Mouse (Mus musculus): ENCODE results near the gene Cdhr1. TPM values are rescaled to one million over a fixed set of nuclear protein-coding genes. Genes with fewer than 3 reads are reported as not detected.
"Not testable (repeated sequence)": the region's sequence is repeated elsewhere in the genome, so short reads cannot be mapped to it uniquely, and the experiment has no call there.

The Cdhr1 gene
- 0.06 and 0.11 TPM in 2 replicates for polyA plus RNA-seq (2015; fragmentation: Nextera tagmentation; extraction: Ambion mirVana)

- H3K36me3 ChIP-seq, result no peaks in the 10 kb centered on the region
- peak within 1 kb of the TSS; percentile 41 for H3K4me2 ChIP-seq
- ATAC-seq (ENCODE audit: borderline replicate concordance, extremely low read depth, low FRiP score, low TSS enrichment), result no peak
- H3K4me1 ChIP-seq, result peaks cover 6% of the 10 kb centered on the region; the same call in 1 of the 2 replicates
- peaks cover 29% of the 10 kb centered on the region for H3K27me3 ChIP-seq
- no peak within 1 kb of the TSS for H3K27ac ChIP-seq
- H3K9me3 ChIP-seq, result no peaks in the 10 kb centered on the region
- 1% methylated on average over 30 of the region's 30 CpGs for WGBS
- H3K4me3 ChIP-seq, result 0 out of 2 replicates have a peak within 1 kb of the TSS, but pooled peaks have one; percentile 16
- no peak within 1 kb of the TSS for H3K9ac ChIP-seq
These were observed at the start of gene Cdhr1 for GRCm38 (mm10) chr14:37097956-37098530. TSS of gene Cdhr1 (minus strand) at chr14:37098347.

GRCm38 (mm10) chr14:37139051-37139710 lies 41.0 kb upstream of the Cdhr1 start:
- no peaks in the 10 kb centered on the region for H3K9me3 ChIP-seq
- no peaks in the 10 kb centered on the region for H3K36me3 ChIP-seq
- 74% methylated on average over 8 of the region's 8 CpGs for WGBS
- H3K4me1 ChIP-seq, result peaks cover 4% of the 10 kb centered on the region
- H3K4me2 ChIP-seq, result no peak overlapping the region
- no peak for ATAC-seq (ENCODE audit: borderline replicate concordance, extremely low read depth, low FRiP score, low TSS enrichment)
- no peak overlapping the region for H3K4me3 ChIP-seq
- H3K27ac ChIP-seq, result no peak overlapping the region
- no peaks in the 10 kb centered on the region for H3K27me3 ChIP-seq
- no peak overlapping the region for H3K9ac ChIP-seq

- not testable (repeated sequence) for H3K4me3 ChIP-seq; H3K27me3 ChIP-seq; H3K4me1 ChIP-seq; H3K27ac ChIP-seq; H3K36me3 ChIP-seq; H3K9ac ChIP-seq; ATAC-seq (ENCODE audit: borderline replicate concordance, extremely low read depth, low FRiP score, low TSS enrichment); H3K9me3 ChIP-seq; H3K4me2 ChIP-seq
- 64% methylated on average over 2 of the region's 3 CpGs for WGBS
These were observed 39.4 kb upstream of the Cdhr1 start for GRCm38 (mm10) chr14:37137596-37137995.

- Histone ChIP-seq H3K36me3 (peaks cover 13% of the 10 kb centered on the region), H3K4me3 (no peak overlapping the region), H3K27ac (no peak overlapping the region), H3K9me3 (no peaks in the 10 kb centered on the region), H3K4me1 (peaks cover 6% of the 10 kb centered on the region), H3K4me2 (no peak overlapping the region; the same call in 1 of the 2 replicates), H3K9ac (no peak overlapping the region), H3K27me3 (no peaks in the 10 kb centered on the region)
- no peak for ATAC-seq (ENCODE audit: borderline replicate concordance, extremely low read depth, low FRiP score, low TSS enrichment)
- WGBS, result 70% methylated on average over 4 of the region's 4 CpGs
These were observed 38.0 kb upstream of the Cdhr1 start for GRCm38 (mm10) chr14:37136110-37136509.

GRCm38 (mm10) chr14:37135671-37136070 lies 37.5 kb upstream of the Cdhr1 start:
- Histone ChIP-seq H3K27me3 (no peaks in the 10 kb centered on the region), H3K27ac (no peak overlapping the region), H3K9ac (peak overlapping the region; percentile 45; the same call in 1 of the 2 replicates), H3K4me2 (peak overlapping the region; percentile 63), H3K9me3 (no peaks in the 10 kb centered on the region), H3K4me1 (peaks cover 6% of the 10 kb centered on the region), H3K4me3 (peak overlapping the region; percentile 75), H3K36me3 (peaks cover 17% of the 10 kb centered on the region)
- 0 out of 2 replicates have a peak, but pooled peaks have one; percentile 21 for ATAC-seq (ENCODE audit: borderline replicate concordance, extremely low read depth, low FRiP score, low TSS enrichment)
- 2% methylated on average over 10 of the region's 10 CpGs for WGBS

- ATAC-seq (ENCODE audit: borderline replicate concordance, extremely low read depth, low FRiP score, low TSS enrichment), result peak; percentile 99
- Histone ChIP-seq H3K4me2 (peak within 1 kb of the TSS; percentile 63), H3K27me3 (no peaks in the 10 kb centered on the region)
These were observed 37.0 kb upstream of the Cdhr1 start, which contains the start of gene Ghitm for GRCm38 (mm10) chr14:37135127-37135593. TSS of gene Ghitm (minus strand) at chr14:37135272.

GRCm38 (mm10) chr14:37134304-37135126 lies 36.4 kb upstream of the Cdhr1 start:
- Histone ChIP-seq H3K4me2 (peak overlapping the region; percentile 58), H3K4me3 (peak overlapping the region; percentile 75)
- peak; percentile 28; the same call in 1 of the 2 replicates for ATAC-seq (ENCODE audit: borderline replicate concordance, extremely low read depth, low FRiP score, low TSS enrichment)

More at GRCm38 (mm10) chr14:37135127-37135593, 37.0 kb upstream of the Cdhr1 start, which contains the start of gene Ghitm:
- Histone ChIP-seq H3K9ac (peak within 1 kb of the TSS; percentile 75), H3K4me1 (peaks cover 6% of the 10 kb centered on the region), H3K9me3 (no peaks in the 10 kb centered on the region), H3K27ac (peak within 1 kb of the TSS; percentile 78), H3K4me3 (peak within 1 kb of the TSS; percentile 75), H3K36me3 (peaks cover 22% of the 10 kb centered on the region)
- WGBS, result under 1% methylated on average over 38 of the region's 38 CpGs

GRCm38 (mm10) chr14:37127652-37128051 lies 29.5 kb upstream of the Cdhr1 start:
- H3K4me3 ChIP-seq, result no peak overlapping the region
- H3K4me1 ChIP-seq, result no peaks in the 10 kb centered on the region
- H3K27ac ChIP-seq, result no peak overlapping the region
- peaks cover 65% of the 10 kb centered on the region for H3K36me3 ChIP-seq
- no peaks in the 10 kb centered on the region for H3K9me3 ChIP-seq
- no peak overlapping the region for H3K4me2 ChIP-seq
- WGBS, result 43% methylated on average over 4 of the region's 4 CpGs
- no peak for ATAC-seq (ENCODE audit: borderline replicate concordance, extremely low read depth, low FRiP score, low TSS enrichment)
- H3K27me3 ChIP-seq, result no peaks in the 10 kb centered on the region
- H3K9ac ChIP-seq, result no peak overlapping the region

More at GRCm38 (mm10) chr14:37134304-37135126, 36.4 kb upstream of the Cdhr1 start:
- WGBS, result 1% methylated on average over 40 of the region's 40 CpGs
- Histone ChIP-seq H3K9ac (peak overlapping the region; percentile 75), H3K36me3 (peaks cover 23% of the 10 kb centered on the region), H3K9me3 (no peaks in the 10 kb centered on the region), H3K27ac (peak overlapping the region; percentile 78), H3K4me1 (peaks cover 6% of the 10 kb centered on the region), H3K27me3 (no peaks in the 10 kb centered on the region)

GRCm38 (mm10) chr14:37119233-37119632 lies 21.1 kb upstream of the Cdhr1 start:
- Histone ChIP-seq H3K36me3 (peaks cover 20% of the 10 kb centered on the region), H3K4me3 (no peak overlapping the region), H3K27ac (no peak overlapping the region), H3K4me2 (no peak overlapping the region), H3K9ac (no peak overlapping the region), H3K9me3 (no peaks in the 10 kb centered on the region), H3K27me3 (no peaks in the 10 kb centered on the region), H3K4me1 (no peaks in the 10 kb centered on the region)
- ATAC-seq (ENCODE audit: borderline replicate concordance, extremely low read depth, low FRiP score, low TSS enrichment), result no peak
- 95% methylated on average over 4 of the region's 4 CpGs for WGBS

GRCm38 (mm10) chr14:37113922-37114321 lies 15.8 kb upstream of the Cdhr1 start, which contains the start of gene 2610528A11Rik:
TSS of gene 2610528A11Rik (minus strand) at chr14:37114022.
- ATAC-seq (ENCODE audit: borderline replicate concordance, extremely low read depth, low FRiP score, low TSS enrichment), result no peak
- no peaks in the 10 kb centered on the region for H3K27me3 ChIP-seq
- H3K4me2 ChIP-seq, result no peak within 1 kb of the TSS
- H3K27ac ChIP-seq, result no peak within 1 kb of the TSS
- H3K4me3 ChIP-seq, result no peak within 1 kb of the TSS
- no peaks in the 10 kb centered on the region for H3K36me3 ChIP-seq
- no peaks in the 10 kb centered on the region for H3K9me3 ChIP-seq
- no peak within 1 kb of the TSS for H3K9ac ChIP-seq
- 50% methylated on average over 3 of the region's 3 CpGs for WGBS
- no peaks in the 10 kb centered on the region for H3K4me1 ChIP-seq

- Histone ChIP-seq H3K27me3 (no peaks in the 10 kb centered on the region), H3K9ac (no peak overlapping the region), H3K4me3 (no peak overlapping the region), H3K9me3 (no peaks in the 10 kb centered on the region), H3K4me2 (no peak overlapping the region), H3K4me1 (no peaks in the 10 kb centered on the region), H3K27ac (no peak overlapping the region), H3K36me3 (no peaks in the 10 kb centered on the region)
- ATAC-seq (ENCODE audit: borderline replicate concordance, extremely low read depth, low FRiP score, low TSS enrichment), result no peak
- 87% methylated on average over 7 of the region's 7 CpGs for WGBS
These were observed 14.8 kb upstream of the Cdhr1 start for GRCm38 (mm10) chr14:37112931-37113330.
